Mouse (Mus musculus) heart, adult 9 months (tissue): ENCODE data around the gene Thy1.

Experiments used
- DNase-seq, 2 experiments: peaks; one replicate each; pipeline ENCODE4 v3.0.0; 2022; ENCODE audit warnings: low spot score in 2 of 2

Thy1 gene

GRCm38 (mm10) chr9:44042836-44043707 lies at the start of gene Thy1:
Gene Thy1 (plus strand): TSS chr9:44043384.
- peak; percentile 98 for DNase-seq

- no peak for DNase-seq
Measured at GRCm38 (mm10) chr9:43997681-43998080, 45.5 kb upstream of the Thy1 start.

DNA sequence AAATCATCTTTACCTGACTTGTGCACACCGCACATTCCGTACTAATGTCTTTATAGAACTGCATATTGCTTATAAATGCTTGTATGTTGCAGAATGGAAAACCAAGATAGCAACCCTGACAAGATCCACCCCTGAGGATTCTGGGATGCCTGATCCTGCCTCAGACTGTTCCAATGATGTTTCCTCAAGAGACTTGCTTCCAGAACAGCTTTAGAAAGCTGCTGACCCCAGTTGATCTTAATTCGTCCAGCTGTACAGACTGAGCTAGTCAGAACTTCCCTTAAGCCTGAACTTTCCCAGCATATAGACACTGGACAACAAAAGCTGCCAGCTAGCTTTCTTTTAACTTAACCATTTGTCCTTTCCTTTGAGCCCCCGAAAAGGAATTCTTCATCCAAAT lies 44.3 kb upstream of the Thy1 start:
- DNase-seq, result peak; percentile 40 to 53

GRCm38 (mm10) chr9:44004362-44004761 lies 38.8 kb upstream of the Thy1 start:
- DNase-seq, result no peak

DNA sequence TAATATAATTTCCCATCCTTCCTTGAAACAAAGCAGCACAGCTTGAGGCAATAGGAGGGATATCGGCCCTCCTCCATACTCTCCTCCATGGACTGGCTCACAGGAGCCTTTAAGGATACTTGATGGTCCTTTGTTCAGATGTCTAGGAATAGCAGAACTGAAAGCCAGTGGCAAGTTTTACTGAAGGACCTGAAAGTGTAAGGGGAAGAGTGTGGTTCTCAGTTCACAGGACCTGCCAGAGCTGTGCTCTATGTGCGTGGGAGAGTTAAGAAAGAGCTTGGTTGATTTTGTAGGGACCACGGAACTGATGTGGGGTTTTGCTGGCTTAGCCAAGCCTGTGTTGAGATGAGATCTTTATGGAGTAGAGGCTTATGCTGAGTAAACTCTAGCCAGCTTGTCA lies 37.9 kb upstream of the Thy1 start:
- no peak for DNase-seq

- no peak for DNase-seq
Measured at GRCm38 (mm10) chr9:44007323-44007722, 35.9 kb upstream of the Thy1 start.

- no peak for DNase-seq
Measured at GRCm38 (mm10) chr9:44007991-44008390, 35.2 kb upstream of the Thy1 start.

DNA sequence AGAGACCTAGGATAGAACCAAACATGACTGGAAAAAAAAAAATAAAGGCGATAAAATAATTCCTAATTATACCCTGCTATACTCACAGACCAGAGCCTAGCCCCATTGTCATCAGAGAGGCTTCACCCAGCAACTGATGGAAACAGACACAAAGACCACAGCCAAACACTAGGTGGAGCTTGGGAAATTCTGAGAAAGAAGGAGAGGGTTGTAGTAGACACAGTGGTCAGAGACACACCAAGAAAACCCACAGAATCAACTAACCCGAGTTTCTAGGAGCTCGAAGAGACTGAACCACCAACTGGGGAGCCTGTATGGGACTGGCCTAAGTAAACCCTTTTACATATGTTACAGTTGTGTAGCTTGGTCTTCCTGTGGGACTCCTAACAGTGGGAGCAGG lies 32.3 kb upstream of the Thy1 start:
- DNase-seq, result no peak

DNA sequence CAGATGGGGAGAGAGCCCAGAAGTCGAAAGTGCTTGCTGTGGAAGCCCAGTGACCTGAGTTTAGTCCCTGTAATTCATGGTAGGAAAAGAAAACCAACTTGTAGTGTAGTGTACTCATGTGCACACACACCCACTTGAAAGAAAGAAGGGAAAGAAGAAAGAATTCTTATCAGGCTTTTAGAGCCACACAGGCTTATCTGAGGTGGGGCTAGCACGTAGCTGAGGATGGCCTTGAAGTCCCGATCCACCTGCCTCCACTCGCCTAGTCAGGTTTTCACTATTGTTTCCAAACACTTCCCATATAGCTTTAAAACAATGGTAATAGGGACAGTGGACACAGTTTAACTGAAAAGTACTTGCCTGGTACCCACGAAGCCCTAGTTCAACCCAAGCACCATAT lies 31.5 kb upstream of the Thy1 start:
- DNase-seq, result no peak

- DNase-seq, result no peak
Measured at GRCm38 (mm10) chr9:44012164-44012563, 31.0 kb upstream of the Thy1 start.

DNA sequence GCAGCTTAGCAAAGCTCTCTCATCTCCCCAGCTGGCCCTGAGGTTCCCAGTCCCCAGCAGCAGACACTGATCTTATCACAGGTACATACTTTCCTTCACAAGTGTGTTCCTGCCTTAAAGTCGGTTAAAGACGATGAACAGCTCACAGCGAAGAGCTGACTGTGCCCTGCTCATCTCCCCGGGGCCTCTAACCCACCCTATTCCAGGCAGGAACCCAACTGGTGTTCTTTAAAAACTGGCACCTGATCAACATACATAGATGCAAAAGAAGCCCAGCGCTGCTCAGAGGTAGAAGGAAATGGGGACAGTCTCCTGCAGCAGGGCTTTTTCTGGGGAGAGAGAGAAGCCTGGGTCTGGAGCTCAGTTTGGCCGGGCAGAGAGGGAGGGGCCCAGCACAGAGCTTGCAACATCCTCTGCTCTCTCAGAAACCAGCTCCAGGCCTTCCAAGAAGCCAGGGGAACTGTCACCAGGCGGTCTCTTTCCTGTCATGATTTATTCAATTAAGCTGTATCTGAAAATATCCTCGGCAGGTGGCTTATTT lies 30.4 kb upstream of the Thy1 start:
- DNase-seq, result no peak

GRCm38 (mm10) chr9:44013781-44014180 lies 29.4 kb upstream of the Thy1 start:
- no peak for DNase-seq

- DNase-seq, result no peak
Measured at GRCm38 (mm10) chr9:44016304-44016703, 26.9 kb upstream of the Thy1 start.

GRCm38 (mm10) chr9:44017846-44018245 lies 25.3 kb upstream of the Thy1 start:
- no peak for DNase-seq

DNA sequence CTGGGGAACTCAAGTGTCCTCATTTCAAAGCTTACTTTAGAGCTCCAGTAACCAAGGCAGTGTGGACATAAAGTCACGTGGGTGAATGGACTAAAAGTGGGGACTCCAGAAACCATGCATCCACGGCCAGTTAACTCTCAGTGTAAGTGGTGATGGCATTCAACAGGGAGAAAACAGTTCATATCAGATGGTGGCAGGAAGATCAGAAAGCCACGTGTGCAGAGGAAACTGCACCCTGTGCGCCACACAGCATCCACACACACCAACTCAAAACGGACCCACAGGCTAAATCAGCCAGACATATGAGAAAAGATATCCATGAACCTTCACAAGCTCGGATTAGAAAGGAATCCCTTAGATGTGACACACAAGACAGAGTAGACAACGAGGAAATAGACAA lies 23.2 kb upstream of the Thy1 start:
- DNase-seq, result no peak

DNA sequence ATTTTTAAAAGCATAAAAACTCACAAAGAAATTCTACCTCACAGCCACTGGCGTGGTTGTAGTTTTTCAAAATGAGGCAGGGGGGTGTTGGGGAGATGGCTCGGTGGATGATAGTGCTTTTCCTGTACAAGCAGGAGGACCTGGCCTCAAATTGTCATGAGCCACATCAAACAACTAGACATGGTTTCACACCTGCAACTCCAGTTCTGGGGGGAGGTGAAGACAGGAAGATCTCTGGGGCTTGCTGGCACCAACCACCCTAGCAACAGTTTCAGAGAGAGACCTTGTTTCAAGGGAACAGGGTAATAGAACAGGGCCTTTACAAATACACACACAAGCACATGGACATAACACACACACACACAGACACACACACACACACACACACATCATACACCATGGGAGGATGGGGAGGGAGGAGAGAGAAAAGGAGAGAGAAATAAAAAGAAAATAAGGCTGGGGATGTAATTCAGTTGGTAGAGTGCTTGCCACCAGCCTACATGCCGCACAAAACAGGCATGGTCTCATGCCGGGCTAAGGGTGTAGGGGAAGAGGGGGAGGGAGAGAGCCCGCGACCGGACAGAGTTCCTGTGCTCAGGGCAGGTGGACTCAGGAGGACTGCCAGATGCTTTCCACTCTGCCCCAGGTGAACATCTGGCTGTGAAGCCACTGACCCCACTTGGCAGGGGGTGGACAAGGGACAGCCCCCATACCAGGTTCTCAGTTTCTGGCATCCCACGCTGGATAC lies 20.9 kb upstream of the Thy1 start:
- DNase-seq, result no peak

DNA sequence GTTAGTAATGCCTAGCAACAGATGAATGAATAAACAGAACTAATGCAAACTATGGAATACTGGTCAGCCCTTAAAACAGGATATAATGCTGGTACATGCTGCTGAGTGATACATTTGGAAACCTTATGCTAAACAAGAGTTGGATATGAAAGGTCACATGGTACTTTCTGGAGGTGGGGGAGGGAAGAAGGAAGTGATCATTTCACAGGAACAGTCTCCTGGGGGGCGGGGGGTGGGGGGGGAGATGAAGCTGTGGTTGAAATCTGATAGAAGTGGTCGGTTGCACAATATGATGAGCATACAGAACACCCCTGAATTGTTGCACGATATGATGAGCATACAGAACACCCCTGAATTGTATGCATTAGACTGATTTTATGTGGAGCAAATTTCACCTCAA lies 19.1 kb upstream of the Thy1 start:
- DNase-seq, result no peak

DNA sequence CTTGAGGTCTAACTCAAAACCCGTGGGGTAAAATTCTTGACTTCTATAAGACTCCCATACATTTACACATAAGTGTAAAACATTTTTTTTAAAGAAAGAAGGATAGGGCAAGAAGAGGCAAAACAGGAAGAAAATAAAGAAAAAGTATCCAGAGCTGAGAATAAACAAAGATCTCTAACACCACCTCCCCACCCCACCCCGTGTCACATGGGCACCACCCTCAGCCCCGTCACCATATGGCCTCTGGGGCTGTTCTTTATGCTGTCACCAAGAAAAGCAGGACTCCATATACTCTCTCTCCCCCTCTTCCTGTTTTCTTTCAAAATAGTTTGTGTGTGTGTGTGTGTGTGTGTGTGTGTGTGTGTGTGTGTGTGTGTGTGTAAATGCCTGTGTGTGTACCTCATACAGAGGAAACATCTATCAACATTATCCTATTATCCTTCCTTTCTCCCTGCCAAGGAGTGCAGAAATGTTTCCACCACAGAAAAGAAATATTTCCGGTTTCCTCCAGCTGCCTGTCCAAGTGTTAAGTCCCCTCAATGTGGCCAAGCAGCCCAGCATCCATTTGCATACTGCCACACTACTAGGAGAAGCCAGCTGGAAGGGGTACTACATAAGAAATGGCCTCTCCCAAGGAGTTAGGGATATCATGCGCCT lies 13.5 kb upstream of the Thy1 start:
- peak; percentile 6 to 7 for DNase-seq

DNA sequence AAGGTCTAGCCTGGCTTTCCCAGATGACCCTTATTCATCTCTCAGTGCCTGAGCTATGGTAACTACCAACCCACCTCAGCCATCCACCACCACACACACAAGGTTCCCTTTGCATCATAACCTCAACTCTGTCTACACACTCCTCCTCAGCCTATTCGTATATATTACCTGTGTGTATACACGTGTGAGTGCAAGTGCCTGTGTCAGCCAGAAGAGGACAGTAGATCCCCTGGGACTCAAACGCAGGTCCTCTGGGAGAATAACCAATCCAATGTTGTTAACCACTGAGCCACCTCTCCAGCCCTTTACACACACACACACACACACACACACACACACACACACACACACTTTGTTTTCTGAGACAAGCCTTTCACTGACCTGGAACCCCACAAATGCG lies 12.5 kb upstream of the Thy1 start:
- DNase-seq, result no peak

GRCm38 (mm10) chr9:44031079-44031478 lies 12.1 kb upstream of the Thy1 start:
- no peak for DNase-seq

GRCm38 (mm10) chr9:44031946-44032345 lies 11.2 kb upstream of the Thy1 start:
- DNase-seq, result no peak

- no peak for DNase-seq
Measured at GRCm38 (mm10) chr9:44033317-44033716, 9.9 kb upstream of the Thy1 start.
